Mouse (Mus musculus) neural tube, embryonic 12.5 days (tissue): ENCODE results near the gene Cers3. TPM values are rescaled to one million over a fixed set of nuclear protein-coding genes. Genes with fewer than 3 reads are reported as not detected.

Source experiments
- polyA plus RNA-seq: library from polyadenylated mRNA; unstranded; fragments of >200 nt; fragmentation: Nextera tagmentation; extraction: Ambion mirVana; gene quantifications from 2 replicates; pipeline ENCODE4 v1.2.1, GENCODE M21; 2016

Gene Cers3
- polyA plus RNA-seq, 1 experiment from 2014 or later: 0.75 TPM

Other genes starting within 250 kb of the Cers3 start
- 19.0 and 22.5 TPM in 2 replicates for gene Asb7, start 53.9 kb upstream of the Cers3 start, polyA plus RNA-seq
- gene Lins1, start 53.6 kb upstream of the Cers3 start, polyA plus RNA-seq: 21.9 and 22.7 TPM in 2 replicates
- 4.7 and 4.8 TPM in 2 replicates for gene Adamts17, start 96.2 kb downstream of the Cers3 start, polyA plus RNA-seq